In the genomic region with DNA sequence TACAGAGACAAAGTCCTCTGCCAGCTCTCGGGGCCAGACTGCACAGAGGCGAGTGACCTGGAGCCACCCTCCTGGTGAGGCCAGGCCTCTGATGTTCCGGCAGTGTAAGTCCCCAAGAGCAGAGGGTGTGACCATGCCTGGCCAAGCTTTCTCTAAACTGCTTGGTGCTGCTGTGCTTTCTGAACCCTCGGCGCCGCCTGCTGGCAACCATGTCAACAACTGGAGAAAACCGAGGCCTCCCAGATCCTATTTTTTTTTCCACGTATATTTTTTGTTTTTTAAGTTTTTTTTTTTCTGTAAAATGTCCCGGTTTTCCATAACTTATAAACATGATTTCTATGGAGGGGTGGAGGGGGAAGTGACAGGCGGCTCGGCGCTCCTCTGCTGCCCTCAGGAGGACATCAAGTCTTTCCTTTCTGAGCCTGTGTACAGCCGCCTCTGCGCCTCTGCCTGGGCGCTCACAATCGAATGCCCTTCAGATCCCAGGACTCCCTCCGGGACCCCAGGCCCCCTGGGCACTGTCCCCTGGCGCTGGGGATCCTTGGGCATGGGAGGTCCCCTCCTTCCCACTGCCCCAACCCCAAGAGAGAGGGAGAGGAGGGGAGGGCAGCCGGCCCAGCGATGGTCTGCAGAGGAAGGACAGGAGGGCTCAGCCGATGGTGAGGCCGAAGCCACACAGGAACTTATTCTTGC, we compare ENCODE assay signal across 8 mouse cellular contexts. TPM values are rescaled to one million over a fixed set of nuclear protein-coding genes. Genes with fewer than 3 reads are reported as not detected.
DNase-seq lines count a peak whose midpoint lies in the region; ATAC-seq and TF ChIP-seq lines count a peak whose summit lies in the region.

No protein-coding gene starts in this region.

- ATAC-seq in forebrain, embryonic 12.5 days (ENCODE audit: low FRiP score) = peak; percentile 50; the same call in 1 of the 2 replicates
- ATAC-seq in lung, embryonic 14.5 days (ENCODE audit: insufficient read depth) = peak; percentile 62

- no peak overlapping the region for H3K27ac ChIP-seq in CH12.LX (ENCODE audit: insufficient read depth, low read depth)
- 0 out of 2 replicates have a peak overlapping the region, but pooled peaks have one; percentile 42 for H3K27ac ChIP-seq in forebrain, embryonic 12.5 days
- H3K27ac ChIP-seq in layer of hippocampus, adult 2 months = peak overlapping the region; percentile 91
- peak overlapping the region; percentile 30; the same call in 1 of the 2 replicates for H3K27ac ChIP-seq in lung, embryonic 14.5 days (ENCODE audit: low read depth)
- H3K27ac ChIP-seq in olfactory bulb, adult 2 months (ENCODE audit: insufficient read depth, low read depth, low read length) = peak overlapping the region; percentile 38; the same call in 1 of the 2 replicates

- in situ Hi-C loops in CH12.LX (cut with MboI; ENCODE audit: low pct_ligation_motif_present, low pct_unique_long_range_greater_than_20kb, low sequenced_read_pairs) = no loop called here

- no peaks in the 10 kb centered on the region for H3K27me3 ChIP-seq in CH12.LX (replicated peaks)
- 0 out of 2 replicates have a peak, but pooled peaks cover 4% of the 10 kb centered on the region for H3K27me3 ChIP-seq in forebrain, embryonic 12.5 days
- no peaks in the 10 kb centered on the region for H3K27me3 ChIP-seq in lung, embryonic 14.5 days (ENCODE audit: insufficient read depth, low read length)

- peak; percentile 48 for TF ChIP-seq RAD21 in CH12.LX (IDR thresholded peaks at IDR 0.05; ENCODE audit: low read depth, low read length)

- H3K9me3 ChIP-seq in CH12.LX (replicated peaks; ENCODE audit: low read length) = peaks cover 5% of the 10 kb centered on the region
- 0 out of 2 replicates have a peak, but pooled peaks cover 6% of the 10 kb centered on the region for H3K9me3 ChIP-seq in forebrain, embryonic 12.5 days
- H3K9me3 ChIP-seq in lung, embryonic 14.5 days (ENCODE audit: low read depth, low read length) = no peaks in the 10 kb centered on the region; the same call in 1 of the 2 replicates

- dilution Hi-C loops in CH12.LX (cut with MboI; ENCODE audit: extremely low pct_ligation_motif_present, extremely low pct_unique_long_range_greater_than_20kb, low sequenced_read_pairs) = no loop called here

- H3K9ac ChIP-seq in CH12.LX (ENCODE audit: insufficient read depth, low read depth) = no peak overlapping the region
- no peak overlapping the region for H3K9ac ChIP-seq in forebrain, embryonic 12.5 days
- H3K9ac ChIP-seq in lung, embryonic 14.5 days = no peak overlapping the region

- H3K4me3 ChIP-seq in CH12.LX (replicated peaks in 1 of 3; ENCODE audit: low read depth in 2 of 3, low read length in 2 of 3, poor library complexity in 1 of 3) = no peak overlapping the region
- H3K4me3 ChIP-seq in forebrain, embryonic 12.5 days (replicated peaks) = no peak overlapping the region
- H3K4me3 ChIP-seq in layer of hippocampus, adult 2 months = no peak overlapping the region
- no peak overlapping the region for H3K4me3 ChIP-seq in lung, embryonic 14.5 days (ENCODE audit: low read depth, low read length)
- H3K4me3 ChIP-seq in olfactory bulb, adult 2 months (ENCODE audit: insufficient read depth, low read depth, low read length) = no peak overlapping the region

- 32% methylated on average over 22 of the region's 22 CpGs for WGBS in forebrain, embryonic 12.5 days
- WGBS in lung, embryonic 14.5 days = 25% methylated on average over 22 of the region's 22 CpGs
- WGBS in olfactory bulb, adult 2 months = 36% methylated on average over 22 of the region's 22 CpGs

- H3K4me2 ChIP-seq in CH12.LX (ENCODE audit: insufficient read depth, low read depth, poor library complexity, severe bottlenecking) = no peak overlapping the region
- H3K4me2 ChIP-seq in forebrain, embryonic 12.5 days = no peak overlapping the region
- peak overlapping the region; percentile 5; the same call in 1 of the 2 replicates for H3K4me2 ChIP-seq in lung, embryonic 14.5 days

- no peak for TF ChIP-seq EP300 in CH12.LX (IDR thresholded peaks at IDR 0.05; ENCODE audit: low read length)

- peak; percentile 16 to 70; a peak in 2 of 4 replicates for TF ChIP-seq CTCF in CH12.LX (conservative IDR thresholded peaks at IDR 0.05 in 1 of 2, IDR thresholded peaks at IDR 0.05 in 1 of 2; ENCODE audit: low read depth in 2 of 2, low read length in 2 of 2)
- TF ChIP-seq CTCF in layer of hippocampus, adult 2 months (conservative IDR thresholded peaks at IDR 0.05) = peak; percentile 85
- peak; percentile 76 for TF ChIP-seq CTCF in lung, embryonic 14.5 days (IDR thresholded peaks at IDR 0.05; ENCODE audit: low read depth)
- peak; percentile 58; the same call in 1 of the 2 replicates for TF ChIP-seq CTCF in olfactory bulb, adult 2 months (IDR thresholded peaks at IDR 0.05; ENCODE audit: insufficient read depth, low read depth, low read length)

- H3K36me3 ChIP-seq in CH12.LX (replicated peaks in 1 of 2; ENCODE audit: control insufficient read depth in 1 of 2, insufficient read depth in 1 of 2, low read length in 1 of 2) = peaks cover 54 to 84% of the 10 kb centered on the region in 2 experiments
- peaks cover 43% of the 10 kb centered on the region for H3K36me3 ChIP-seq in forebrain, embryonic 12.5 days (replicated peaks)
- H3K36me3 ChIP-seq in lung, embryonic 14.5 days (ENCODE audit: insufficient read depth) = peaks cover 51% of the 10 kb centered on the region

- peaks cover 6 to 35% of the 10 kb centered on the region in 2 experiments; a peak in 3 of 4 replicates for H3K4me1 ChIP-seq in CH12.LX (ENCODE audit: control insufficient read depth in 1 of 2, insufficient read depth in 2 of 2)
- H3K4me1 ChIP-seq in forebrain, embryonic 12.5 days = peaks cover 21% of the 10 kb centered on the region
- peaks cover 8% of the 10 kb centered on the region; the same call in 1 of the 2 replicates for H3K4me1 ChIP-seq in lung, embryonic 14.5 days (ENCODE audit: insufficient read depth)
- peaks cover 17% of the 10 kb centered on the region for H3K4me1 ChIP-seq in olfactory bulb, adult 2 months (ENCODE audit: control insufficient read depth, insufficient read depth, low read length)

- peak; percentile 5; the same call in 1 of the 2 replicates for TF ChIP-seq POLR2A in CH12.LX (IDR thresholded peaks at IDR 0.05; ENCODE audit: low read depth, low read length)
- TF ChIP-seq POLR2A in olfactory bulb, adult 2 months (IDR thresholded peaks at IDR 0.05; ENCODE audit: insufficient read depth, low read depth, low read length) = no peak

- no peaks in the 10 kb centered on the region for H3K79me2 ChIP-seq in CH12.LX (replicated peaks; ENCODE audit: control insufficient read depth, extremely low read depth, insufficient read depth, poor library complexity, severe bottlenecking)

- DNase-seq in CH12.LX (ENCODE audit: extremely low read depth) = peak; percentile 63
- DNase-seq in adrenal gland, postnatal 14 days = peak; percentile 88
- DNase-seq in heart, postnatal 4 days = peak; percentile 86
- peak; percentile 66 to 72 for DNase-seq in layer of hippocampus, adult 2 months (ENCODE audit: low spot score in 2 of 2)
- peak; percentile 89 for DNase-seq in lung, embryonic 14.5 days
- DNase-seq in urinary bladder, postnatal 4 days (ENCODE audit: low spot score in 2 of 2) = peak; percentile 56 to 77

RNA-seq across cellular contexts. Expression of gene Apoe, which starts 2.2 kb away (rescaled TPM):
- total RNA-seq in CH12.LX (2012; rRNA removed) (10.0 and 10.5 TPM in 2 replicates), CH12.LX (2014; rRNA removed) (6.2 and 6.4 TPM in 2 replicates)
- polyA plus RNA-seq in CH12.LX (2012; ENCODE audit: insufficient read length, low read depth) = 16.7 and 21.4 TPM in 2 replicates
- total RNA-seq in adrenal gland, postnatal 14 days (2021) = 972 and 3,675 TPM in 2 replicates
- 115 and 128 TPM in 2 replicates for polyA plus RNA-seq in forebrain, embryonic 12.5 days (2016; fragmentation: Nextera tagmentation; extraction: Ambion mirVana)
- 100 to 1,000 TPM; 198 to 213 TPM for total RNA-seq in heart, postnatal 4 days (2021)
- 1,000 to 10,000 TPM; 2,242 to 2,264 TPM for total RNA-seq in layer of hippocampus, adult 2 months (2021)
- polyA plus RNA-seq in lung, embryonic 14.5 days (2014; fragmentation: Nextera tagmentation; extraction: Ambion mirVana) = 404 and 439 TPM in 2 replicates
- polyA plus RNA-seq in olfactory bulb, adult 2 months (2012; ENCODE audit: insufficient read depth, insufficient read length, low replicate concordance, missing spikeins) = 1,139 and 1,603 TPM in 2 replicates

RNA-seq across cellular contexts. Expression of gene Apoc1, which starts 8.8 kb away (rescaled TPM):
- total RNA-seq in CH12.LX (2012; rRNA removed) = not detected in 2 replicates
- total RNA-seq in CH12.LX (2014; rRNA removed) = not detected in 2 replicates
- not detected in 2 replicates for polyA plus RNA-seq in CH12.LX (2012; ENCODE audit: insufficient read length, low read depth)
- total RNA-seq in adrenal gland, postnatal 14 days (2021) = 845 and 1,967 TPM in 2 replicates
- polyA plus RNA-seq in forebrain, embryonic 12.5 days (2016; fragmentation: Nextera tagmentation; extraction: Ambion mirVana) = 0.73 and 1.2 TPM in 2 replicates
- total RNA-seq in heart, postnatal 4 days (2021) = 1 to 10 TPM; 1.9 to 3.0 TPM
- 1 to 10 TPM; 3.1 to 3.5 TPM for total RNA-seq in layer of hippocampus, adult 2 months (2021)
- polyA plus RNA-seq in lung, embryonic 14.5 days (2014; fragmentation: Nextera tagmentation; extraction: Ambion mirVana) = 13.6 and 15.5 TPM in 2 replicates
- polyA plus RNA-seq in olfactory bulb, adult 2 months (2012; ENCODE audit: insufficient read depth, insufficient read length, low replicate concordance, missing spikeins) = not detected in 2 replicates

RNA-seq across cellular contexts. Expression of gene Tomm40, which starts 14.0 kb away (rescaled TPM):
- total RNA-seq in CH12.LX (2012; rRNA removed) (179 and 214 TPM in 2 replicates), CH12.LX (2014; rRNA removed) (115 TPM in 2 replicates)
- polyA plus RNA-seq in CH12.LX (2012; ENCODE audit: insufficient read length, low read depth) = 197 and 221 TPM in 2 replicates
- total RNA-seq in adrenal gland, postnatal 14 days (2021) = 136 and 145 TPM in 2 replicates
- polyA plus RNA-seq in forebrain, embryonic 12.5 days (2016; fragmentation: Nextera tagmentation; extraction: Ambion mirVana) = 136 and 149 TPM in 2 replicates
- total RNA-seq in heart, postnatal 4 days (2021) = 100 to 1,000 TPM; 147 to 153 TPM
- total RNA-seq in layer of hippocampus, adult 2 months (2021) = 100 to 1,000 TPM; 110 TPM
- polyA plus RNA-seq in lung, embryonic 14.5 days (2014; fragmentation: Nextera tagmentation; extraction: Ambion mirVana) = 149 and 168 TPM in 2 replicates
- not detected in 2 replicates for polyA plus RNA-seq in olfactory bulb, adult 2 months (2012; ENCODE audit: insufficient read depth, insufficient read length, low replicate concordance, missing spikeins)

RNA-seq across cellular contexts. Expression of gene Apoc4, which starts 19.9 kb away (rescaled TPM):
- total RNA-seq in CH12.LX (2012; rRNA removed) = not detected in 2 replicates
- total RNA-seq in CH12.LX (2014; rRNA removed) = not detected in 2 replicates
- polyA plus RNA-seq in CH12.LX (2012; ENCODE audit: insufficient read length, low read depth) = not detected in 2 replicates
- 72.2 and 240 TPM in 2 replicates for total RNA-seq in adrenal gland, postnatal 14 days (2021)
- polyA plus RNA-seq in forebrain, embryonic 12.5 days (2016; fragmentation: Nextera tagmentation; extraction: Ambion mirVana) = not detected in 2 replicates
- total RNA-seq in heart, postnatal 4 days (2021) = not detected
- not detected for total RNA-seq in layer of hippocampus, adult 2 months (2021)
- 0.30 TPM in 1 of 2 replicates, not detected in the other for polyA plus RNA-seq in lung, embryonic 14.5 days (2014; fragmentation: Nextera tagmentation; extraction: Ambion mirVana)
- not detected in 2 replicates for polyA plus RNA-seq in olfactory bulb, adult 2 months (2012; ENCODE audit: insufficient read depth, insufficient read length, low replicate concordance, missing spikeins)

RNA-seq across cellular contexts. Expression of gene Gm44805, which starts 20.0 kb away (rescaled TPM):
- total RNA-seq in CH12.LX (2012; rRNA removed) = not detected in 2 replicates
- not detected in 2 replicates for total RNA-seq in CH12.LX (2014; rRNA removed)
- polyA plus RNA-seq in CH12.LX (2012; ENCODE audit: insufficient read length, low read depth) = not detected in 2 replicates
- total RNA-seq in adrenal gland, postnatal 14 days (2021) = 1.7 and 2.6 TPM in 2 replicates
- polyA plus RNA-seq in forebrain, embryonic 12.5 days (2016; fragmentation: Nextera tagmentation; extraction: Ambion mirVana) = not detected in 2 replicates
- not detected for total RNA-seq in heart, postnatal 4 days (2021)
- total RNA-seq in layer of hippocampus, adult 2 months (2021) = not detected
- not detected in 2 replicates for polyA plus RNA-seq in lung, embryonic 14.5 days (2014; fragmentation: Nextera tagmentation; extraction: Ambion mirVana)
- polyA plus RNA-seq in olfactory bulb, adult 2 months (2012; ENCODE audit: insufficient read depth, insufficient read length, low replicate concordance, missing spikeins) = not detected in 2 replicates

Comparison
In these comparisons a context has a peak if more than half of its experiments do, and no peak if none do; other contexts are left out.
1. RNA of gene Apoe, which starts 2.2 kb away (total RNA-seq): 972 to 3,675 TPM in adrenal gland, postnatal 14 days, 2,242 to 2,264 TPM in layer of hippocampus, adult 2 months and 198 to 213 TPM in heart, postnatal 4 days; 6.2 to 10.5 TPM in CH12.LX; every median in the first group is over 10 times any median in the second.
2. RNA of gene Apoc1, which starts 8.8 kb away (total RNA-seq): 845 to 1,967 TPM in adrenal gland, postnatal 14 days; 3.1 to 3.5 TPM in layer of hippocampus, adult 2 months, 1.9 to 3.0 TPM in heart, postnatal 4 days and not detected in CH12.LX; every median in the first group is over 100 times any median in the second.
3. Peak in every context shown above with its lines, with median percentiles within 50 percentile points of each other: DNase-seq and CTCF ChIP-seq.